Mouse (Mus musculus): ENCODE results near the gene Stub1. TPM values are rescaled to one million over a fixed set of nuclear protein-coding genes. Genes with fewer than 3 reads are reported as not detected.

Stub1 gene
- polyA plus RNA-seq, 1 experiment from 2014 or later = 313 TPM

GRCm38 (mm10) chr17:25828712-25829557 is 4.3 kb downstream of the Stub1 start, which contains the start of gene Jmjd8:
Gene Jmjd8 (plus strand): TSS chr17:25828867.
- Histone ChIP-seq H3K9ac (replicated peaks) (peak within 1 kb of the TSS; percentile 75), H3K4me3 (replicated peaks) (peak within 1 kb of the TSS; percentile 62), H3K4me2 (peak within 1 kb of the TSS; percentile 87), H3K27me3 (no peaks in the 10 kb centered on the region), H3K4me1 (replicated peaks) (peaks cover 55% of the 10 kb centered on the region), H3K9me3 (no peaks in the 10 kb centered on the region), H3K36me3 (peaks cover 53% of the 10 kb centered on the region), H3K27ac (peak within 1 kb of the TSS; percentile 91)
- 2% methylated on average over 32 of the region's 32 CpGs for WGBS
- ATAC-seq (ENCODE audit: insufficient number of reproducible peaks, insufficient read depth, low FRiP score, low TSS enrichment, low read depth) = peak; percentile 6; the same call in 1 of the 2 replicates

- peaks cover 53% of the 10 kb centered on the region for H3K4me1 ChIP-seq (replicated peaks)
Observed at GRCm38 (mm10) chr17:25828223-25828594, 5.0 kb downstream of the Stub1 start.

DNA sequence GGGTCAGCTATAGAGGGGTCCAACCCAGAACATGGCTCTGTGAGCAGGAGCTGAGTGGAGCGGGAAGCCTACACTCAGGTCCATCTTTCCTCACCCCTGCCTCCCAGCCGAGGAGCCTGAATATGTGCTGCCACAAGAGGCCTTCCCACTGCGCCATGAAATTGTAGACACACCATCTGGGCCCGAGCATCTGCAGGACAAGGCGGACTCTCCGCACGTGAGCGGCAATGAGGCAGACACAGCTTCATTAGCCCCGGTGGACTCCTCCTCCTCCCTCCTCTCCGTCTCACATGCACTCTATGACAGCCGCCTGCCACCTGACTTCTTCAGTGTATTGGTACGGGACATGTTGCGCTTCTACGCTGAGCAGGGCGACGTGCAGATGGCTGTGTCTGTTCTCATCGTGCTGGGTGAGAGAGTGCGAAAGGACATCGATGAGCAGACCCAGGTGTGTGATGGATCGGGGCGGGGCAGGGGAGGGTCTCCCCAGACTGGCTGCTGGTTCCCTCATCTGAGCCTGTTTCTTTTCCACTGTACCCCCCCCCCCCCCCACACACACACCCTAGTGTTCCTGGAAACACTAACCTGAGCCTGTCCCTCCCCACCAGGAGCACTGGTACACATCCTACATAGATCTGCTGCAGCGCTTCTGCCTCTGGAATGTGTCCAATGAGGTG is 5.5 kb downstream of the Stub1 start:
- whole genome bisulfite sequencing = 92% methylated on average over 22 of the region's 22 CpGs
- H3K9me3 ChIP-seq = no peaks in the 10 kb centered on the region
- ATAC-seq (ENCODE audit: insufficient number of reproducible peaks, insufficient read depth, low FRiP score, low TSS enrichment, low read depth) = no peak
- peak overlapping the region; percentile 87 for H3K4me2 ChIP-seq
- H3K27me3 ChIP-seq = 0 out of 2 replicates have a peak, but pooled peaks cover under 1% of the 10 kb centered on the region
- no peak overlapping the region for H3K27ac ChIP-seq
- peak overlapping the region; percentile 62 for H3K4me3 ChIP-seq (replicated peaks)
- H3K36me3 ChIP-seq = peaks cover 53% of the 10 kb centered on the region
- H3K9ac ChIP-seq (replicated peaks) = no peak overlapping the region; the same call in 1 of the 2 replicates
- H3K4me1 ChIP-seq (replicated peaks) = peaks cover 53% of the 10 kb centered on the region

More at GRCm38 (mm10) chr17:25828223-25828594, 5.0 kb downstream of the Stub1 start:
- Histone ChIP-seq H3K36me3 (peaks cover 53% of the 10 kb centered on the region), H3K9ac (replicated peaks) (peak overlapping the region; percentile 75; the same call in 1 of the 2 replicates), H3K4me3 (replicated peaks) (peak overlapping the region; percentile 62), H3K27me3 (no peaks in the 10 kb centered on the region), H3K27ac (peak overlapping the region; percentile 91), H3K4me2 (peak overlapping the region; percentile 87), H3K9me3 (no peaks in the 10 kb centered on the region)
- WGBS = 82% methylated on average over 8 of the region's 8 CpGs
- ATAC-seq (ENCODE audit: insufficient number of reproducible peaks, insufficient read depth, low FRiP score, low TSS enrichment, low read depth) = no peak

- no peaks in the 10 kb centered on the region for H3K9me3 ChIP-seq
- ATAC-seq (ENCODE audit: insufficient number of reproducible peaks, insufficient read depth, low FRiP score, low TSS enrichment, low read depth) = no peak
- peaks cover 52% of the 10 kb centered on the region for H3K4me1 ChIP-seq (replicated peaks)
- H3K4me2 ChIP-seq = no peak overlapping the region; the same call in 1 of the 2 replicates
- no peak overlapping the region for H3K4me3 ChIP-seq (replicated peaks)
- H3K36me3 ChIP-seq = peaks cover 53% of the 10 kb centered on the region
- no peak overlapping the region for H3K9ac ChIP-seq (replicated peaks)
- peaks cover 5% of the 10 kb centered on the region; the same call in 1 of the 2 replicates for H3K27me3 ChIP-seq
- no peak overlapping the region for H3K27ac ChIP-seq
- WGBS = 95% methylated on average over 13 of the region's 13 CpGs
Observed at GRCm38 (mm10) chr17:25827011-25827410, 6.2 kb downstream of the Stub1 start.

GRCm38 (mm10) chr17:25825984-25826570 is 7.1 kb downstream of the Stub1 start:
- H3K9ac ChIP-seq (replicated peaks) = no peak overlapping the region
- H3K27ac ChIP-seq = no peak overlapping the region
- no peak overlapping the region for H3K4me2 ChIP-seq
- H3K36me3 ChIP-seq = peaks cover 44% of the 10 kb centered on the region
- H3K9me3 ChIP-seq = no peaks in the 10 kb centered on the region
- peaks cover 42% of the 10 kb centered on the region for H3K4me1 ChIP-seq (replicated peaks)
- ATAC-seq (ENCODE audit: insufficient number of reproducible peaks, insufficient read depth, low FRiP score, low TSS enrichment, low read depth) = no peak
- no peak overlapping the region for H3K4me3 ChIP-seq (replicated peaks)
- peaks cover 13% of the 10 kb centered on the region for H3K27me3 ChIP-seq
- WGBS = 93% methylated on average over 27 of the region's 27 CpGs

GRCm38 (mm10) chr17:25825311-25825710 is 7.9 kb downstream of the Stub1 start:
- no peak for ATAC-seq (ENCODE audit: insufficient number of reproducible peaks, insufficient read depth, low FRiP score, low TSS enrichment, low read depth)
- H3K9me3 ChIP-seq = no peaks in the 10 kb centered on the region
- no peak overlapping the region for H3K4me2 ChIP-seq
- no peak overlapping the region for H3K27ac ChIP-seq
- H3K36me3 ChIP-seq = peaks cover 36% of the 10 kb centered on the region
- 93% methylated on average over 6 of the region's 6 CpGs for WGBS
- no peak overlapping the region for H3K9ac ChIP-seq (replicated peaks)
- no peak overlapping the region for H3K4me3 ChIP-seq (replicated peaks)
- H3K27me3 ChIP-seq = peaks cover 20% of the 10 kb centered on the region
- H3K4me1 ChIP-seq (replicated peaks) = peaks cover 36% of the 10 kb centered on the region

- peak overlapping the region; percentile 83 for H3K4me2 ChIP-seq
- peak overlapping the region; percentile 53 for H3K4me3 ChIP-seq (replicated peaks)
- peaks cover 27% of the 10 kb centered on the region for H3K27me3 ChIP-seq
- H3K9ac ChIP-seq (replicated peaks) = peak overlapping the region; percentile 55
- 74% methylated on average over 17 of the region's 17 CpGs for WGBS
- H3K9me3 ChIP-seq = no peaks in the 10 kb centered on the region
- H3K36me3 ChIP-seq = peaks cover 29% of the 10 kb centered on the region
- ATAC-seq (ENCODE audit: insufficient number of reproducible peaks, insufficient read depth, low FRiP score, low TSS enrichment, low read depth) = no peak
- peaks cover 29% of the 10 kb centered on the region for H3K4me1 ChIP-seq (replicated peaks)
- H3K27ac ChIP-seq = no peak overlapping the region
Observed at GRCm38 (mm10) chr17:25824362-25825142, 8.7 kb downstream of the Stub1 start.

- Histone ChIP-seq H3K4me1 (replicated peaks) (peaks cover 25% of the 10 kb centered on the region), H3K4me2 (peak within 1 kb of the TSS; percentile 83), H3K27ac (0 out of 2 replicates have a peak within 1 kb of the TSS, but pooled peaks have one; percentile 20), H3K4me3 (replicated peaks) (peak within 1 kb of the TSS; percentile 53), H3K9me3 (no peaks in the 10 kb centered on the region), H3K36me3 (peaks cover 28% of the 10 kb centered on the region), H3K9ac (replicated peaks) (peak within 1 kb of the TSS; percentile 55), H3K27me3 (peaks cover 38% of the 10 kb centered on the region)
- WGBS = under 1% methylated on average over 18 of the region's 18 CpGs
- ATAC-seq (ENCODE audit: insufficient number of reproducible peaks, insufficient read depth, low FRiP score, low TSS enrichment, low read depth) = 0 out of 2 replicates have a peak, but pooled peaks have one; percentile 23
Observed at GRCm38 (mm10) chr17:25823452-25823851, 9.8 kb downstream of the Stub1 start, which contains the start of gene Wdr24. Gene Wdr24 (plus strand): TSS chr17:25823627.

GRCm38 (mm10) chr17:25818851-25819780 is 14.1 kb downstream of the Stub1 start:
- H3K36me3 ChIP-seq = no peaks in the 10 kb centered on the region
- H3K9ac ChIP-seq (replicated peaks) = no peak overlapping the region; the same call in 1 of the 2 replicates
- H3K9me3 ChIP-seq = no peaks in the 10 kb centered on the region
- no peak for ATAC-seq (ENCODE audit: insufficient number of reproducible peaks, insufficient read depth, low FRiP score, low TSS enrichment, low read depth)
- H3K4me2 ChIP-seq = peak overlapping the region; percentile 28
- H3K27ac ChIP-seq = no peak overlapping the region
- peaks cover 4% of the 10 kb centered on the region for H3K4me1 ChIP-seq (replicated peaks)
- H3K27me3 ChIP-seq = peaks cover 72% of the 10 kb centered on the region
- WGBS = 6% methylated on average over 46 of the region's 46 CpGs
- H3K4me3 ChIP-seq (replicated peaks) = peak overlapping the region; percentile 14; the same call in 1 of the 2 replicates
